Mouse (Mus musculus) layer of hippocampus, adult 9-11 months (tissue): Measurements from ENCODE around the gene Mgll.

Experiments used
- DNase-seq: peaks from one replicate; pipeline ENCODE4 v3.0.0; 2022

Gene Mgll

DNA sequence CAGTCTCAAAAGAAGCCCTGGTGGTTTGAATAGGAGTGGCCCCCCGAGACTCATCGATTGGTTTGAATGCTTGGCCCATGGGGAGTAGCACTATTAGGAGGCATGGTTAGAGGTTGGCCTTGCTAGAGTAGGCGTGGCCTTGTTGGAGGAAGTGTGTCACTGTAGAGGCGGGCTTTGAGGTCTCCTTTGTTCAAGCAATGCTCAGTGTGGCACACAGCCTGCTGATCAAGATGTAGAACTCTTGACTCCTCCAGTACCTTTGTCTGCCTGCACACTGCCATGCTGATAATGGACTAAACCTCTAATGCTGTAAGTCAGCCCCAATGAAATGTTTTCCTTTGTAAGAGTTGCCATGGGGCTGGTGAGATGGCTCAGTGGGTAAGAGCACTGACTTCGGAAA is 108.5 kb downstream of the Mgll start:
- DNase-seq: no peak

DNA sequence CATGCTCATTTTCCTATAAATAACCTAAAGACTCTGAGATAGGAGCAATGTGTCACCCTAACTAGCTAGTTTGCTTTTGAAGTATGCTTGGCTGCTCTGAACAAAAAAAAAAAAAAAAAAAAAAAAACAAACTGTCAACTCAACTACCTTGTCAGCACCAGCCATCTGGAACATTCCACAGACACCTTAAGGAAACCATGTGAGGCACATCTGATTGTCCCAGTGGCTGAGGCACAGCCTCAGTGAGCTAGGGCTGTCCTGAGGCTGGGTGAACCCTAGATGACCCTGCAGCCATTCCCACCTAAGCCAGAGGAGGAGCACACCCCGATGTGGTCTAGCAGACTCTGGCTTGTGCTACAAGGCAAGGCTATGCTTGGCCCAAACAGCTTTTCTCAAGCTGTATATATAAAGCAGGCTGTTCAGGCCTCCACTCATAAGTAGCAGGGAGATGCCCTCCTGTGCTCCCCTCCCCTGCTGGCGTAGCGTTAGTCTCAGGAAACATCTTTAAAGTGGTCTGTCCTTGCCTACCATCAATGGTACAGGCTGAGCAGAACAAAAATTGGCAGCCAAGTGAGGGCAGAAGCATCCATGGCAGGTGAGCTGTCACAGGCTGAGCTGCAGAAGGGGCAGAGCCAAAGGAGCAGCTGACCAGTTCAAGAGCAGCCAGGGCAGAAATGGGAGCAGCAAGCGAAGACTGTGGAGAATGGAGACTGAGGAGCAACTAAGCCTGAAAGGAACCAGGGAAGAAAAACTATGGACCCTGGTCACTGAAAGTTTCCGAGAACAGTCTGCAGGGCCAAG is 109.3 kb downstream of the Mgll start:
- no peak for DNase-seq

DNA sequence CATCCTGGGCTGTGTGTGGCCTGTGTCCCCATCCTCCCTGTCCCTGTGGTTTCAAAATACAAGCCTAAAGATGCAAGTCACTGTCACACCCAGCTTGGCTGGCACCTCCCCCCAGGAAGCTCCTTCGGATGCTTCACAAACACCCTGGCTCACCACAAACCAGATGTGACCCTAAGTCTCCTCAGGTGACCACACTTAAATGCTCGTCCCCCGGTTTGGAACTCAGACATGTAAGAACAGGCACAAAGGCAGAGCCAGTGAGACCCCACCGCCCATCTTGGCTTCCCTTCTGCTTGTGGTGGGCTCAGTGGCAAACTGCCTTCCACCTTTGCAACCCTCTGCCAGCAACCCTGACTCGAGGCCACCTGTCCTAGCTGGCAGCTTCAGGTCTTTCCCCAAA is 110.8 kb downstream of the Mgll start:
- DNase-seq: no peak

DNA sequence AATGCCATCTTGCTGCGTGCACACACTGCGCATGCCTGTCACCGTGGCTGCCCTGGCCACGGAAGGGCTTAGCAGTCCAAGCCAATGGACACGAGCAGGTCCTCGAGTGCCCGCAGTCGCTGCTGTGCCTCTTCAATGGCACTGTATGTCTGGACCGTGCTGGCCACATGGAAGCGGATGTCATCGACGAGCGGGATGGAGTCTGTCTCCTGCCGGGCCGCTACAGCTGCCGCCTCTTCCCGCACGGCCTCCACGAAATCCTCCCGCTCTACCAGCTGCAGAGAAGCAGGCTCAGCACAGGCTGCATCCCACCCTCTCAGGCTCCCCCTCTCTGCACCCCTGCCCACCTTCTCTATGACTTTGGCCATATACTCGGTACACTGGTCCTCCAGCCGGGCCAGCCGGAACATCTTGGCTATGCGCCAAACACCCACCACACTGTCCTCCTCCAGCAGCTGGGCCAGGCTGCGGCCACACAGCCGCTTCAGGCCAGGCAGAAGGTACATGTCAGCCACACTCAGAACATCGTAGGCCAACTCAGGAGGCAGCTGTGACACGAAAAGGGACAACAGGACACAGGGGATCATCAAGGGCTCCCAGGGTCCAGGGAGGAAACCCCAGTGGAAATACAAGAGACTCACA is 112.1 kb downstream of the Mgll start:
- no peak for DNase-seq

DNA sequence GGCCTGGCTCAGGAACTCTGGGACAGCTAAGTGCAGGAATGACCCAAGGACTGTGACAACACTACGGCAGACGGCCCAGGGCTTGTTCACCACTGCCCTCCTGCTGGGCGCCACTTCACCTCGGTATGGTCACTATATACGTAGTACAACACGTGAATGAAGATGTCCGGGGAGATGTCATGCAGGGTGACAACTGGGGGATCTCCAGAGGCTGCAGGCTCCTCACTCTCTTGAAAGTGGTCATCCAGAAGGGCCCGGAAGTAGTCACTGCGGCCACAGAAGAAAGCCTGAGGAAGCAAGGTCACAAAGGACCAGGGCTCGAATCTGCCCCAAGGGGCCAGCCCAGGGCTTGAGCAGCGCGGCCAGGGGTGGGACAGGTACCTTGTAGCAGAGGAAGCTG is 113.8 kb downstream of the Mgll start:
- no peak for DNase-seq

DNA sequence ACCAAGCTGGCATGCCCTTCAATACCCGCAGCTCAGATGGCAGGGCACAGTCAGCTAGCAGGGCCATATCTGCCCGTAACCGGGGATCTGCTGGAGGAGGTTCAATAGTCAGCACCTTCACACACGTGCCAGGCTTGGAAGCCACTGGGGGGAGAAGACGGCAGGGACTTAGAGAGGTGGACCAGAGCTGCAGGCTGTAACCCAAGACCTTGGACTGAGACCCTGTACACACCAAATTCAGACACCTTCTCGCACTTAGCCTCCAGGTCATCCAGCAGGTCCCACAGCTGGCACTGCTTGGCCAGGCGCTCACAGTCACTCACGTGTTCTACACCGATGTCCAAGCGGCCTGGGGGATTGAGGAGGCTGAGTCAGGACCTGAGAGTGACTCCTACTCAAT is 114.4 kb downstream of the Mgll start:
- no peak for DNase-seq

DNA sequence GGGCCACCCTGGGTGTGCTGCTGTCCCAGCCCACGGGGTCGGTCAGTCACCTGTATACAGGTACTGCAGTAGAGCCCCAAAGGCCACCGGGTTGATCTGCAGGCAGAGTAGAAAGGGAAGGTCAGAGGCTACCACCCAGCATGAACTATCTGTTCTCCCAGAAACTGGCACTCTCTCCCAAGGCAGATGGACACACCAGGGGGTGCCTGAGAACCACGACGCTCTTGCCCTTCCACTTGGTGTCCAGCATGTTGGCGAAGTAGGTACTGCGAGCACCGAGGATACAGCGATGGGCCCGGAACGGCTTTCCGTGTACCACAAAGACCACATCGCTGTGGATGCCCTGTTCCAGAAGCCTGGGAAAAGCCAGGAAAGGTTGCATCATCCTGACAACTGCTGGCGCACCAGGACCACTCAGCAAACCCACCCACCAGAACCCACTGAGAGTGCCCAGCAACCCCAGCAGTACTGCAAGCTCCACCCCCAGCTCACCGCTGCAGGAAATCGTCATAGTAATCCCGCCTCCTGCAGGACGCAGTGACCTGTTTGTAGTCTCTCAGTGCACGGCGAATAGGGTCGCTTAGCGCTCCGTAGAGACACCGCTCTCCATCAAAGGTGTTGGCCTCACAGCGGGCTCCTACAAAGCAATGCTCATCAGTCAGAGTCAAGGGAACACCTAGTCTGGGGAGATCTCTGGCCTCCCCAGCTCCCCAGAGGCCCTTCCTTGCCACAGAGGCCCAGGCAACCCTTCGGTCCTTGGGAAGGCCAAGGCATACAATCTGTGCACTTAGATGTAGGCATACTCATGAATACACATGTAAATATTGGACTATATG is 115.1 kb downstream of the Mgll start:
- DNase-seq: no peak

DNA sequence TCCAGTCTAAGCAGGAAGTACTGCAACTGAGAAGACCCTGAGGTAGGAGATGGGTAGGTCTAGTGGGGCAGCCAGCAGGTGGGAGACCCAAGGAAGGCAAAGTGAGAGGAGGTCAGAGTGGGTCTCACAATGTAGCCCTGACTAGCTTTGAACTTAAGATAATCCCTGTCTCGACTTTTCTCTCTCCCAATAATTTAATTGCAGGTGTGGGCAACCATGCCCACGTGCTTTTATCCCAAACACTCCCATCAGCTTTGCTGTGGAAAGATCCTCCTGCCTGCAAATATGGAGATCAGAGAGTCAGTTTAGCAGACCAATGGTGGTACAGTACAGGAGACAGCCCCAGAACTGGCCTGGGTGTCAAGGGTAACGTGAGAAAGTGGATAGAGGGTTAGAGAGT is 116.0 kb downstream of the Mgll start:
- no peak for DNase-seq

DNA sequence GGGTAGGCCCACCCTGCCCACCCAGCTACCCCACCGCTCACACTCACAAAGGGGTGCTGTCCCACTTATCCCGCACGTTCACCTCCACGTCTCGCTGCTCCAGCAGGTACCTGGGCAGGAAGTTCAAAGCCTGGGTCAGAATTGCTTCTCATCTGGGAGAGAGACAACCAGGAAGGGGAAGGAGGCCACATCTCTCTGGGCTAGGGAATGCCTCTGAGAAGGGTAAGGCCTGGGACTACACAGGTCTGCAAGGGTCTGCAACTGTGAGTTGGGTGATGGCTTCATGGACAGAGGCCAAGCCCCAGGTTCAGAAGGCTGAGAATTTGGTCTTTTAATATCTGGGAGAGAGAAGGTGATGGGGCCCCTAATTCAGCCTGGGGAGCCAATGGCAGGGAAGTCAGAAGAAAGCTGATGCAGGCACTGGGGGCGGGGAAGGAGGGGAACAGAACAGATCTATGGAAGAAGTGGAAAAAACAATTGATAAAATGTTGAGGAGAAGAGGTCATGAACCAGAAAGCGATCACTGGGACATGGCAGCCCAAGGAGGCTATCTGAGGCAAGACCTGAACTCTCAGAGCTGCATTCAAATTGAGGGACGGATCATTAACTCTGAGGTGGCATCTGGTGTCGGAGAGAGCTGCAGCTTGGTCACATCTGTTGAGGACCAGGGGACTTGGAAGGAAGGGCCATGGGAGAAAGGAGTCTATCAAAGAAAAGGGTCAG is 116.7 kb downstream of the Mgll start:
- no peak for DNase-seq

DNA sequence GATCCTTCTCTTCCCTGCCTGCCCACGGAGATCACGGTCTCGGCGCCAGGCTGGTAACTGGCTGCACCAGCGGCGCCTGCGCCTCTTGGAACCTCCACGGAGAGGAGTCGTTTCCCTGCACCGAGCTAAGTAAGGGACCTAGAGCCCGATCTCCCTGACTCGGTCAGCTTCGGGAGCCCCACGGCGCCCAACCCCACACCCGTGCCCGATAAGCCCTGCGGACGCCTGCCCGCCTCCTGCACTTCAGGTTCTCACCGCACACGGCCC is 117.2 kb downstream of the Mgll start:
- DNase-seq: no peak

DNA sequence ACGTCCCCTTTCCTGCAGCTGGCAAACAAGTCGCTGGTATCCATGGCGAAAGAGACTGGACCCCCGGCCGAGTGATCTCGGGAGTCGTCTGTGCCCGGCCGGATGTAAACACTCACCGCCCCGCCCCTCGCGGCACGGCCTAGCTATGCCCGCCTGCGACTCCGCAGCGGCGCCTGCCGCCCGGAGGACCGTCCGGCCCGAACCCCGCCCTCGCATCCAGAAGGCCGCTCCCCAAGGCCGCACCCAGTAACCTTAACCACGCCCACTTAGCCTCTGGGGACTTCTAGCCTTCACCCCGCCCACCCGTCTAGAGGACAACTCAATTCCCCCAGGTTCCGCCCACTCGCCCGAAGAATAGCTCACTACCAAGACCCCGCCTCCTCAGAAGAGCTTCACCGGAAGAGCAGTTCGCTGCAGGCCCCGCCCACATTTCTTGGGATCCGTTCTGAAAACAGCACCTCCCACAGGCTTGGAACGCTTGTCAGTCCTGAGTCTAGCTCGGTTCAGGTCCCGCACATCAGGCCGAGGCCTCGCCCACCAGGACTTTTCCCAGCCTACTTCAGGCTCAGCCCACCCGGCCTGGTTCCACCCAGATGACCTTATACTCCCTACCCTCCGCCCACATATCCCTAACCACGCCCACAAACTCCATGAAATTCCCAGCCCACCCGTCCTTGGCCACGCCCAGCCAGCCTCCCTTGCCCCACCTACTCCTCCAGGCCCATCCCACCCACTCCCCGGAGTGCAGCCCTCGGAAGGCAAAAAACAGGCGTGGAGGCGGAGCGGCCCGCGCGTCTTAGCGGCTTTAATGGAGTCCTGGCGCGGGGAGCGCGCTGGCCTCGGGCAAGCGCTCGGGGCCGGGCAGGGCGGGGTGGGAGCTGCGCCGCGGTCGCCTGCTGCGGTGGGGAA is 117.8 kb downstream of the Mgll start, which contains the start of gene Abtb1:
TSS of gene Abtb1 (minus strand) at position 204 of the 909 bp plus-strand sequence.
- DNase-seq: peak; percentile 100

DNA sequence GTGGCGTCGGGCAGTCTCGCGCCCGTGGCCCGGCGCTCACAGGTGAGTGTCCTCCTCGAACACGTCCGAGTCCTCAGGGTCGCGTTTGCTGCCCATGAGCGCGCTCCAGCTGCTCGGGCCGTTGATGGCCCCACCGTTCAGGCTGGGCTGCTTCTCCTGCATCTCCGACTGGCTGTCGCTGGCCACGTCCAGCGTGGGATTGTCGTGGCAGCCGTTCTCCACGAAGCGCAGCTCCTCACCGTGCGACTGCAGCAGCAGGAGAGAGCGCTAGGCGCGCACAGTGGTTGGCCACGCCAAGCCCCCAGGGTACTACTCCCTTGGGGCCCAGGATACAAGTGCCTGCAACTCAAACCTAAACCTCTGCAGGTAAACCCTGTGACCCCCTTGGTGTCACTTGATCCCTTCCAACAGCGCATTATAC is 118.5 kb downstream of the Mgll start:
- peak; percentile 59 for DNase-seq

DNA sequence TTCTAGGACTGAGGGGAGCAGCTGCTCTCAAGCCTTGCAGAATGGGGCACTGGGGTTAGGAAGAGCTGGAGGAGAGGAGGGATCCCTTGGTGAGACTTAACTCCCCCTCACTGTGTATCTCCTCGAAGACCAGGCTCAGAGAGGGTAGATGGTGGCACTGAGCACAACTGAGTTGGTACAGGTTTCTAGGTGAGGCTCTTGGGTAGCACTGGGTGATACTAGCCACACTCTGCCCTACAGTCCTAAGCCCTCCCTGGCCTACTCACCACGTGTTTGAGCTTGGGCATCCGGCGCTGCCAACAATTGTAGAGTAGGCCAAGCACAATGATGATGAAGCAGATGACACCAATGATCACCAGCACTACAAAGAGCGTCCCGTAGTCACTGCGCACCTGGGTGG is 119.0 kb downstream of the Mgll start:
- no peak for DNase-seq

DNA sequence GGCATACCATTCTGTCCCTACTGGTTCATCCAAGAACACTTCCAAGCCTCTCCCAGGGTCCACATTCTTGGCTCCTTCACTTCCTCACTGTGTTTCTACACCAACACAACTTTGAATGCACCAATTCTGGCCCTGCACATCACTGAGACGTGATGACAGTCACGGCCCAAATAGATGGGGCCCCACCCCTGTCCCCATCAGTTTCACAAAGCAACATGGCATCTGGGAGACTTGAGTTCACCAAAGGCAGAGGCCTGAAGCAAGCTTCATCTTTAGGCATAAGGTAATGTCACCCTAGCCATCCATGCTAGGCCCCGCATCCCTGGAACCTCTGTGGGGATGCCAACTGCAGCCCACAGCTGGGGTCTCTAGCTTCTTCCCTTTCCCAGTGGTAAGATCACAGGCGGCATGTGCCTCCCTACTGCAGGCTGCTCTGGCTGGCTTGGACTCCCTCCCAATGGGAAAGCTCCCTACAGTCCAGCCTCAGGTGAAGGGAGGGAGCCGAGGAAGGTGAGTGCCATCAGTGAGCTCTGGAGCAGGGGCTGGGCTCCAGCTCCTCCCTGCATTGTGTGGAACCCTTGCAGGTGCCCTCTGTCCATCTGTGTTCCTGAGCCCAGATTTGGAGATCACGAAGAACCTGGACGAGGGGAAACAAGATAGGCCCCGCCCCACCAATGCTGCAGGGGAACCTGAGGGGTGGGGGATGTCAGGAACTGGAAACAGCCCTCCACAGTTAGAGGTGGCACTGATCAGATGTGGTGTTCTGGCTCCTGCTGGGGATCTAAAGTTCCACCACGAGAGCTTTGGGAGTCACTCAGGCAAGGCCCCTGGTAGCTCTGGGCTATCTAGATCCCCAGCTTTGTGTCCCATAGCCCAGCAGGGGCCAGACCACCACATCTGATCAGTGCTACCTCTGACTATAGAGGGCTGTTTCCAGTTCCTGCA is 119.8 kb downstream of the Mgll start:
- DNase-seq: no peak

DNA sequence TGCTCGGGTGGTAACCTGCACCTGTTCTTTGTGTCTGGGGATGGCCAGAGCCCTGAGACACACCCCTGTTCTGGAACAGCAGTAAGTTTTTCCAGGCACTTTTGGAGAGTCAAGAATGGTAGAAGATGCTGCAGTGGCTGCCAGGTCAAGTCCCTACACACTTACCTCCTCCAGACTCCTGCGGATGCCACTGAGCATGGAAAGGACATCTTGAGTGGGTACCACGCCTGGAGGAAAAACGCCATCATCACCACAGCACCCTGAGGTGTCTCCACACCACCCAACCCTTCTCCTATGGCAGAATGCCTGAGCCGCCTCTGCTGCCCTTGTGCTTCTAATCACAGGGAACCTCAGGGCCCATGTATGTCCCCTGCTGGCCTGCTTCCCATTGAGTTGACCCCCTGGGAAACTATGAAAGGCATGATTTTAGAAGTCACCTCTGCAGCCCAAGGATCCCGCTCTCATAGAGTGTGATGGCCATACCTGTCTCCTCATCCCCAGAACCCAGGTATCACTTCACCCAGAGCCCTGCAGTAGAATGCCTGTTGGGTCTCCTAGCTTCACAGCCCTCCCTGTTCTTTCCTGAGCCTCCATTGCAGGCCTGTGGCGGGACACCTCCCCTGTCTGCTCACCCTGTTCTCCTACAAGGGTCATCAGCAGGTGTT is 120.8 kb downstream of the Mgll start:
- no peak for DNase-seq

DNA sequence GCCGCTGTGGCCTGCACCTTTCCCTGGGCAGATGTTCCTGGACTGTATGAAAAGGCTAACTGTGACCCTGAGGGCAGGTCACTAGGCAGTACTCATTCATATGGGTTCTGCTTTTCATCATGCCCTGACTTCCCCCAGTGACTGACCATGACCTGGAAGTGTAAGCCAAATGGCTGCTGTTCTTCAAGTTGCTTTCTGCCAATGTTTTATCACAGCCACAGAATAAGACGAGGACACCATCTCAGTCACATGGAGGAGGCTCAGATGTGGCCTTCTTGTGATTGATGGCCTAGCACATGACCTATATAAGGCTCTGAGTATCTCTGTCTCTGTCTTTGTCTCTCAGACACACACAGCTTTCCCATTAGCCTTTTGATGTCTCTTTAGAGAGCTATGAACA is 123.4 kb downstream of the Mgll start:
- DNase-seq: no peak

DNA sequence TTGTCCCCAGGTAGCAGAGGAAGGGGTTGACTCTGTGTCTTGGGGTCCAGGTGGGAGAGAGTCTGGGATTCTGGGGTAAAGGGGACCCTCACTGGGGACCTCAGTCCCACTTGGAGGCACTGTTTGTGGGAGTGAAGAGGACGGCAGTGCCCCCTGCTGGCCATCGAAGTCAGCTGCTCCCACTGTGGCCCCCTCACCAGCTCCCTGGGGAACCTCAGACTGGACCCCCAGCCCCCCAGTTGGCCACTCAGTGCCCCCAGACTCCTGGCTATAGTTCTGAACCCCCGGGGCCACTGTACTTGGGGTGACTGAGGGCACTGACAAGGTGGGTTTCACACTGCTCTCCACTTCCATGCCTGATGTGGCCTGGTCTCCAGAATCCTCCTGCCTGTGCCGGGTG is 125.1 kb downstream of the Mgll start:
- DNase-seq: no peak

DNA sequence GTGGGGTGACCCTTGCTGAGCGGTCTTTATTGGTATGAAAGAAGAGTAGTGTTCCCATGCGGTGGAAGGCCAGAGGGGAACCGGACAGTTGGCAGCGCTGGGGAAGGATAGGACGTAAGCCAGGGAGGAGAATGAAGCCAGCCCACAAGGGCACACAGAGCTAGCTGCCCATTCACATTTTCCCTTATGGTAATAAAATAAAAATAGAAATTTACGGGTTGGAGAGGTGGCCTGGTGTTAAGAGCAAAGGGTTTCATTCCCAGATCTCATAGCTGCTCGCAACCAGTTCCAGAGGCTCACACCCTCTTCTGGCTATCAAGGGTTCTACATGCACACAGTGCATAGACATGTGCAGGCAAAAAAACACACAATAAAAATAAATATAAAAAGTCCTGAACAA is 125.8 kb downstream of the Mgll start:
- no peak for DNase-seq

DNA sequence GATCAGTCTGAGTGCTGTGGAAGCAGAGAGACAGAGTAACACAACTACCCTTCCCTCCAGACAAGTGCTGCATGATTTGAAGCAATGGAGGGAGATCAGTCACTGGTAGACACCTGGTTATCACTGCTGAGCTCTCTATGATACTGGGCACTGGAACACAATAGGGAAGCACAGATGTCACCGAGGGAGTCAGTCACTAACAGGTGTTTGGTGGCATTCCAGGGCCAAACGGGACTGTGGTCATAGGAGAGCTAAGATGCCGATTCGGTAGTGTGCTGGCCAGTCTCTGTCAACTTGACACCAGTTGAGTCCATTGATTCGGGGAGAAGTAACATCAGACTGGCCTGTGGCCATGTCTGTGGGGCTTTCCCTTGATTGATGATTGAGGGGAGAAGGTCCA is 130.3 kb downstream of the Mgll start:
- no peak for DNase-seq

DNA sequence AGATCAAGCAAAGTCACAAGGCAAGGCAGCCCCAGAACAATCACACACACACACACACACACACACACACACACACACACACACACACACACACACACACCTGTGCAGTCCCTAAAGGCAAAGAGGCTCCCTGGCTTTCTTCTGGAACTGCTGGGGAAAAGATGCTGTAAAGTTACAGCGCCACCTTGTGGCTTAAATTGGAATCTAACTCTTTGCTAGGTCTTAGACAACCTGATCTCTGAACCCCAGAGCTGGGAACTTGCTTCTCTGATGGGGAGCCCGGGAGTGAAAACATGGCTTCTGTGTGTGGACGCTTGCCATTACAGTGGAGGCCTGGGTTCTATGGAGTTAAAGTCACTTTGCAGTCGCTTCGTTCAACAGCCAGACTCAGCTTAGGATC is 131.4 kb downstream of the Mgll start:
- peak; percentile 56 for DNase-seq

DNA sequence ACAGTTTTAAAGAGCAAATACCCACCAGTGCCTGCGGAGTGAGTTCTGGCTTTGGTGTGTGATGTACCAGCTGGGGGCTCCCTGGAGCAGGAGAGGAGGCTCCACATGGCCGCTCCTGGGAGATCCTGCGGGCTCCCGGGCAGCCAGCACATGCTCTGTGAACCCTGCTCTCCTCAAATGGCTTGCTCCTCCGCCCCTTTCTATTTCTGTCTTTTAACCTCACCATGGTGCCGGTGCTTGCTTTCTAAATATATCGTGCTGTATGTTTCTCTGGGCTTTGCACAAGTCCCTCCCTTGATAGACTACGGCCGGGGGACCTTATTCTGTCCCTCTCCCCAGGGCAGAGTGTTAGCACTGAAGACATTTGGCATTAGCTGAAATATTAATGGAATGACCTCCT is 133.0 kb downstream of the Mgll start:
- DNase-seq: no peak
